Mouse (Mus musculus): Measurements from ENCODE around the gene Olfr633.
"Not testable (repeated sequence)": the region's sequence is repeated elsewhere in the genome, so short reads cannot be mapped to it uniquely, and the experiment has no call there.

Olfr633 gene

DNA sequence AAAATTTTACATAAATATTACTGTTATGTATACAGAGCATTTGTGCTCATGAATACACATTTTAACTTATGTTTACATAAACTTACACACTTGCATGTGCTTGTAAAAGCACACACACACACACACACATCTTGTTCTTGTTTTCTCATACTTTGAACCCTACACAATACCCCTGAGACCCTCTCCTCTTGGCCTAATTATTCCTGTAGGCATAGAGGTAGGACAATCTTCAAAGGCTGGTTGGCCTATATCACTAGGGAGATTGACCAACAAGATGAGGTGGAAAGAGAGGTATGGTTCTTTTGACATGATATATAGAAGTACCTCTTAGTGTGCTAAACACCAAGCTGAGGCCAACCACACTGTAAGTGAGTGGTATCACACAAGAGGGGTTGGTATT, at the start of gene Olfr633:
Gene Olfr633 (plus strand): TSS at position 301 of the 400 bp plus-strand sequence.
- DNase-seq (ENCODE audit: low read depth, low spot score), result no peak

DNA sequence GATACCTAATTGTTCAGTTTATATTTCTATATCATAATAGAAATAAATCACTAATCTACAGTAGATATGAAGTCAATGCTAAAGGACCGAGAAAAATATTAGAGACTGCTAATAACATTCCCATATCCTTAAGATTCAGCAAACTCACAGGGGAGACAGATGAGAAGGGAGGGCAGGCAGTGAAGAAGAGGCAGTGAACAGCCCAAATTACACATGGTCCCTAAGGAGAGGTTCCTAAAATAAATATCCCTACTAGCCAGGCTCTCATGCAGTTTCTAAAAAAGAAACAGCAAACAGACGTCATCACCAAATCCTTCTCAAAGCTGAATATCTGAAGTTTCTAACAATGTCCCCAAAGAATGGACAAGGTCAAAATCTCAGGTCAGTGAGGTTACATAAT, 41.0 kb upstream of the Olfr633 start, which contains the start of gene Olfr65:
Gene Olfr65 (plus strand): TSS at position 301 of the 400 bp plus-strand sequence.
- no peak for DNase-seq (ENCODE audit: low read depth, low spot score)

- no peak for DNase-seq (ENCODE audit: low read depth, low spot score)
Measured at GRCm38 (mm10) chr7:103910047-103910446, 34.2 kb upstream of the Olfr633 start.

- DNase-seq (ENCODE audit: low read depth, low spot score), result no peak
Measured at GRCm38 (mm10) chr7:103912969-103913511, 31.2 kb upstream of the Olfr633 start.

GRCm38 (mm10) chr7:103915338-103915737, 28.9 kb upstream of the Olfr633 start:
- DNase-seq (ENCODE audit: low read depth, low spot score), result no peak

- DNase-seq (ENCODE audit: low read depth, low spot score), result no peak
Measured at GRCm38 (mm10) chr7:103928525-103928924, 15.7 kb upstream of the Olfr633 start, which contains the start of gene Olfr631. TSS of gene Olfr631 (plus strand) at chr7:103928825.

DNA sequence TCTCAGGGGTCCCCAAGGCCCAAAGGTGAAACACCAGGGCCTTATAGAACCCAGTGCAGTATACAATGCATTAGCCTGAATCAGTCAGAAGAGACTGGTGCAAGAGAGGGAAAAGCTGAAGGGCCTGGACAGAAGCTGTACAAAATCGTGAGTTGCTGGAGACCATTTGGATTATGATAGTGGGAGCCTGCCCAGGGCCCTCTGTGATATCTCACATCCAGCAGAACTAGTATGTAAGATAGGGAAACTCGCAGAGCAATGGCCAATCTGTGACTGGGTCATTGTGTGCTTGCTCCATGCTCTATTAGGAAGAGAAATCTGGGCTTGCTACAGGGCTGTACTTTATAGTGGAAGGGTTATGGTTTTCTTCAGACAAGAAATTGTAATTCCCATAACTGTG, 10.0 kb upstream of the Olfr633 start, which contains the start of gene Olfr632:
Gene Olfr632 (plus strand): TSS at position 84 of the 400 bp plus-strand sequence.
- no peak for DNase-seq (ENCODE audit: low read depth, low spot score)

GRCm38 (mm10) chr7:103942730-103943129, 1.5 kb upstream of the Olfr633 start:
- peak; percentile 11 for DNase-seq (ENCODE audit: low read depth, low spot score)

DNA sequence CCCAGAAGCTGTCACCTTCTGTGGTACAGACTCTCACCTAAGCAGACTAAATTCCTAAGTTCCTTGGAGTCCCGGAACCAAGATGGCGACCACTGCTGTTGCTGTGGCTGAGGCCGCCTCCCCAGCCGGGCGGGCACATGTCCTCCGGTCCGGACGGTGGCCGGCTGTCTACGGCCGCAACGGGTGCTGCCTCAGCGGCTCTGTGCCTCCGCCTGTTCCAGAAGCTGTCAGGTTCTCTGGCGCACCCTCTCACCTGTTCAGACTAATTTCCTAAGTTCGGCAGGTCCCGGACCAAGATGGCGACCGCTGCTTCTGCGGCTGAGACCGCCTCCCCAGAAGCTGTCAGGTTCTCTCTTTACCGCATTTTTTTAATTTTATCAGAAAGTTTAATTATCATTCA, 22.6 kb downstream of the Olfr633 start:
- DNase-seq (ENCODE audit: low read depth, low spot score), result not testable (repeated sequence)

DNA sequence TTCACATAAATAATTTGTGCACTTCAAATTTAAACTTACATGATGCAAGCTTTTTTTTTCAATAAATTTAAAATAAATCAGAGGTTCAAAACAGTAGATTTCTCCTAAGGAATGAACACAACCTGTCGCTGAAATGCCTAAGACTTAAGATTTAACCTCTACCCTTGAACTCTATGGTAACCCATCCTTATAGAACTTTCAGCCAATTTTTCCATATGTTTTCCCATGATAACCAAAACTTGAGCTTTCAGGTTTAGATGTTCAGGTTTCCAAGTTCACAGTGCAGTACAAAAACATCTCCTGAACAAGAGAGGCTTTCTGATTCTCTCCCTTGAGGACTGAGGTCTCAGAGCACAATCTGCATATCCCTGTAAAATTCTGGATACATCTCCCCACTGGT, 26.6 kb downstream of the Olfr633 start, which contains the start of gene Olfr635:
Gene Olfr635 (plus strand): TSS at position 301 of the 400 bp plus-strand sequence.
- DNase-seq (ENCODE audit: low read depth, low spot score), result no peak

GRCm38 (mm10) chr7:103971782-103972181, 27.5 kb downstream of the Olfr633 start:
- no peak for DNase-seq (ENCODE audit: low read depth, low spot score)

- DNase-seq (ENCODE audit: low read depth, low spot score), result no peak
Measured at GRCm38 (mm10) chr7:103998446-103998845, 54.2 kb downstream of the Olfr633 start, which contains the start of gene Olfr638. TSS of gene Olfr638 (plus strand) at chr7:103998746.
